ENCODE assay signal across 15 mouse cellular contexts in the genomic region with DNA sequence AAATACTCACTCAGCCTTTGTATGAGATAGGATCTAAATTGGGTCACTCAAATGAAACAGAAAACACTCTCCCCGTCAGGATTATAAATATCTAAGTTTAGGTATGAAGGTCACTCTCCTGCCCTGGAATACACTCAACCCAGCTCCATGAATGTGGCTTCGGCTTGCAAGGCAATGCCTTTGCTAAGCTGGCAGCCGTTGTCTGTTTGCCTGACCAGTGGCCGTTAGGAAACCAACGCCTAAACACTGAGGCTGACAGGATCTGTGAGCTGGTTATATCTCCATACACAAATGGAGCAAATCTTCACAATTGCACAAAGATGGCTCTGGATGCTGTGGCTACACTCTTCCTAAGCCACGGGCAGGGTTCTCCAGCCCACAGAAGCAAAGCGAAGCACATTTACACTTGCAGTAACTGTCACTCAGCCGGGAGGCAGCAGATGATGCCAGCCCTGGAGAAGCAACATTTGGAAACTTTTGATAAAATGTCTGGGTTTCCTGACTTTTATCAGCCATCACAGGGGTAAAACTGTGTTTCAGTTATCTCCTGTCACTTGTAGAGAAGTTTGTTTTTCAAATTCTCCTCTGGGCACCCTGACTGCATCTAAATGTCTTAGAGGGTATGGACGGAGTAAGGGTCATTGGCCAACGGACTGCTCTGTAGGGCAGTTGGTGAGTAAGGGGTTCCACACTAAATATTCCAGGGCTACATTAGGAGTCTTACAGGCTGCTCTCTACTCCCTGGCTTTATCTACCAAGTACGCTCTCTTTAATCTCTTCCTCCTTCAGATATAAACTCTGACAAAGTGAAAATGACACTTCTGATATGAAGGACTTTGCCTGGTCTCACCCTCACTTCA. TPM values are rescaled to one million over a fixed set of nuclear protein-coding genes. Genes with fewer than 3 reads are reported as not detected.
DNase-seq lines count a peak whose midpoint lies in the region; ATAC-seq and TF ChIP-seq lines count a peak whose summit lies in the region.
"Had no signal": no experiment of that assay in that cellular context is flagged by ENCODE, and none has a peak within 500 bp of the region (broad histone marks: within the 10 kb centered on the region; RNA-seq: fewer than 3 reads in every experiment).

No protein-coding gene starts in this region.

- peak overlapping the region; percentile 60 for H3K4me2 ChIP-seq in liver, embryonic 13.5 days
- H3K4me2 ChIP-seq: intestine, embryonic 15.5 days had no signal

- H3K36me3 ChIP-seq in MEL (ENCODE audit: control insufficient read depth in 1 of 2, insufficient read depth in 2 of 2, low read length in 2 of 2): peaks cover 0 to 46% of the 10 kb centered on the region in 2 experiments; a peak in 2 of 4 replicates
- peaks cover 87% of the 10 kb centered on the region for H3K36me3 ChIP-seq in erythroblast, embryonic 14.5 days (ENCODE audit: control insufficient read depth)
- peaks cover 31% of the 10 kb centered on the region for H3K36me3 ChIP-seq in liver, embryonic 13.5 days
- H3K36me3 ChIP-seq: intestine, embryonic 15.5 days had no signal

- TF ChIP-seq RAD21 in MEL (IDR thresholded peaks at IDR 0.05; ENCODE audit: low read depth, low read length): no peak

- H3K4me3 ChIP-seq in gastrocnemius, adult 2 months: peak overlapping the region; percentile 46
- peak overlapping the region; percentile 11 to 36; a peak in 3 of 4 replicates for H3K4me3 ChIP-seq in MEL (ENCODE audit: control insufficient read depth in 1 of 2, insufficient read depth in 1 of 2, low read depth in 2 of 2, low read length in 2 of 2)
- peak overlapping the region; percentile 42 for H3K4me3 ChIP-seq in erythroblast, embryonic 14.5 days (replicated peaks)
- H3K4me3 ChIP-seq in liver, embryonic 13.5 days (replicated peaks): peak overlapping the region; percentile 14
- H3K4me3 ChIP-seq: intestine, embryonic 15.5 days had no signal

- DNase-seq in gastrocnemius, adult 2 months: peak; percentile 75
- no peak for DNase-seq in gastrocnemius, postnatal 4 days (ENCODE audit: low spot score in 2 of 2)
- peak; percentile 85 for DNase-seq in MEL (ENCODE audit: low read depth, low spot score)
- DNase-seq in liver, embryonic 13.5 days: no peak
- DNase-seq in cerebellum, adult 8-10 months: no peak
- DNase-seq in retina, embryonic 14.5 days (ENCODE audit: low spot score): no peak
- DNase-seq: layer of hippocampus, adult 9-11 months; lung, adult 18-20 months; thymus, adult 2 months had no signal

- H3K9ac ChIP-seq in MEL (ENCODE audit: control insufficient read depth, low read depth, low read length, poor library complexity, severe bottlenecking): peak overlapping the region; percentile 49
- H3K9ac ChIP-seq in liver, embryonic 13.5 days: peak overlapping the region; percentile 59
- H3K9ac ChIP-seq: intestine, embryonic 15.5 days had no signal

- H3K79me2 ChIP-seq in MEL (ENCODE audit: control insufficient read depth, insufficient read depth, low read length, poor library complexity): no peaks in the 10 kb centered on the region

- TF ChIP-seq CTCF in gastrocnemius, adult 2 months (IDR thresholded peaks at IDR 0.05): no peak
- no peak for TF ChIP-seq CTCF in MEL (IDR thresholded peaks at IDR 0.05 in 2 of 3, conservative IDR thresholded peaks at IDR 0.05 in 1 of 3; ENCODE audit: control insufficient read depth in 1 of 3, insufficient read depth in 1 of 3, low read depth in 2 of 3, low read length in 3 of 3, poor library complexity in 1 of 3, severe bottlenecking in 1 of 3)

- intact Hi-C loops in gastrocnemius, adult 2 months (cut with DNase I): no loop called here

- WGBS in liver, embryonic 13.5 days (ENCODE audit: insufficient replicate concordance): 18% methylated on average over 11 of the region's 11 CpGs

- peaks cover 35 to 44% of the 10 kb centered on the region in 2 experiments for H3K4me1 ChIP-seq in MEL (ENCODE audit: control insufficient read depth in 1 of 2, insufficient read depth in 2 of 2, low read length in 2 of 2)
- peaks cover 73% of the 10 kb centered on the region for H3K4me1 ChIP-seq in erythroblast, embryonic 14.5 days (ENCODE audit: control insufficient read depth)
- peaks cover 76% of the 10 kb centered on the region for H3K4me1 ChIP-seq in liver, embryonic 13.5 days (replicated peaks)
- H3K4me1 ChIP-seq: intestine, embryonic 15.5 days had no signal

- peak; percentile 76 for ATAC-seq in liver, embryonic 13.5 days (ENCODE audit: low read depth)
- no peak for ATAC-seq in granulocyte monocyte progenitor cell, adult 5-6 weeks (replicated peaks; ENCODE audit: poor library complexity, severe bottlenecking)
- ATAC-seq: activated CD4-positive, CD25-positive, alpha-beta regulatory T cell, adult 4 months; forebrain, embryonic 16.5 days; intestine, embryonic 15.5 days had no signal

- H3K9me3 ChIP-seq in MEL (replicated peaks; ENCODE audit: insufficient read depth, low read length): no peaks in the 10 kb centered on the region
- H3K9me3 ChIP-seq in erythroblast, embryonic 14.5 days (ENCODE audit: control insufficient read depth, low read length): no peaks in the 10 kb centered on the region
- H3K9me3 ChIP-seq in liver, embryonic 13.5 days (replicated peaks): no peaks in the 10 kb centered on the region
- H3K9me3 ChIP-seq: intestine, embryonic 15.5 days had no signal

- TF ChIP-seq POLR2A in MEL (IDR thresholded peaks at IDR 0.05; ENCODE audit: control insufficient read depth in 1 of 2, insufficient read depth in 1 of 2, low read depth in 1 of 2, low read length in 2 of 2, poor library complexity in 1 of 2): peak in 1 of 2 experiments; percentile 38; a peak in 1 of 4 replicates

- peak; percentile 89 to 95 for TF ChIP-seq EP300 in MEL (IDR thresholded peaks at IDR 0.05; ENCODE audit: low read depth in 1 of 2, low read length in 2 of 2)

- peak overlapping the region; percentile 93 for H3K27ac ChIP-seq in gastrocnemius, adult 2 months
- peak overlapping the region; percentile 98 for H3K27ac ChIP-seq in MEL (ENCODE audit: control insufficient read depth, low read depth, low read length)
- peak overlapping the region; percentile 91 for H3K27ac ChIP-seq in liver, embryonic 13.5 days
- H3K27ac ChIP-seq: intestine, embryonic 15.5 days; macrophage had no signal

- H3K27me3 ChIP-seq in MEL (ENCODE audit: control insufficient read depth in 1 of 2, insufficient read depth in 2 of 2, low read length in 2 of 2): no peaks in the 10 kb centered on the region
- H3K27me3 ChIP-seq in erythroblast, embryonic 14.5 days (ENCODE audit: control insufficient read depth): no peaks in the 10 kb centered on the region
- H3K27me3 ChIP-seq in liver, embryonic 13.5 days: no peaks in the 10 kb centered on the region
- H3K27me3 ChIP-seq: intestine, embryonic 15.5 days had no signal

TF ChIP-seq in MEL, 35 proteins besides CTCF, POLR2A, EP300 and RAD21 (continues in another document):
- TF ChIP-seq KAT2A (conservative IDR thresholded peaks at IDR 0.05; ENCODE audit: low read depth, low read length) (no peak; the same call in none of the 2 replicates), MYB (IDR thresholded peaks at IDR 0.05; ENCODE audit: low read depth, low read length) (peak; percentile 82), POLR2AphosphoS5 (IDR thresholded peaks at IDR 0.05; ENCODE audit: borderline replicate concordance, low read depth, low read length) (no peak), SMC3 (IDR thresholded peaks at IDR 0.05; ENCODE audit: low read depth, low read length) (no peak), E2F4 (IDR thresholded peaks at IDR 0.05; ENCODE audit: borderline replicate concordance, low read depth, low read length) (no peak), ETS1 (IDR thresholded peaks at IDR 0.05; ENCODE audit: low read depth, low read length) (peak; percentile 87), TBP (IDR thresholded peaks at IDR 0.05; ENCODE audit: low read depth, low read length) (no peak; the same call in 1 of the 2 replicates), USF1 (IDR thresholded peaks at IDR 0.05; ENCODE audit: low read depth, low read length) (no peak), SIN3A (IDR thresholded peaks at IDR 0.05; ENCODE audit: low read length) (peak; percentile 78; the same call in 1 of the 2 replicates), MAX (IDR thresholded peaks at IDR 0.05; ENCODE audit: low read length) (peak; percentile 50; the same call in 1 of the 2 replicates), CHD1 (IDR thresholded peaks at IDR 0.05; ENCODE audit: low read depth, low read length) (no peak), HCFC1 (IDR thresholded peaks at IDR 0.05; ENCODE audit: low read depth, low read length) (no peak), TCF12 (IDR thresholded peaks at IDR 0.05; ENCODE audit: low read depth, low read length) (peak; percentile 95), ZC3H11A (IDR thresholded peaks at IDR 0.05; ENCODE audit: low read depth, low read length) (peak; percentile 1; the same call in 1 of the 2 replicates), NELFE (IDR thresholded peaks at IDR 0.05; ENCODE audit: low read depth, low read length) (0 out of 2 replicates have a peak, but pooled peaks have one; percentile 39), ZMIZ1 (IDR thresholded peaks at IDR 0.05; ENCODE audit: low read depth, low read length) (peak; percentile 63; the same call in 1 of the 2 replicates), MAFK (IDR thresholded peaks at IDR 0.05; ENCODE audit: borderline replicate concordance, low read depth, low read length) (0 out of 2 replicates have a peak, but pooled peaks have one; percentile 18)

RNA-seq across cellular contexts. Expression of a gene that starts 21.0 kb away (rescaled TPM):
- total RNA-seq in gastrocnemius, adult 2 months (2021): 10 to 100 TPM; 80.2 to 99.2 TPM
- total RNA-seq in gastrocnemius, postnatal 4 days (2021): 10 to 100 TPM; 11.4 to 12.3 TPM
- total RNA-seq in MEL (2012; rRNA removed): 10.5 and 10.9 TPM in 2 replicates
- 10 to 100 TPM in 1 of 2 experiments, not detected in 1; 17.0 TPM for polyA plus RNA-seq in MEL (2012; ENCODE audit: insufficient read depth in 1 of 2, insufficient read length in 2 of 2, low read depth in 1 of 2, low replicate concordance in 2 of 2, missing spikeins in 1 of 2)
- polyA plus RNA-seq in erythroblast, embryonic 14.5 days (2012): 1.8 and 2.2 TPM in 2 replicates
- 15.2 and 18.4 TPM in 2 replicates for polyA plus RNA-seq in liver, embryonic 13.5 days (2015; fragmentation: Nextera tagmentation; extraction: Ambion mirVana)
- 0.68 and 4.2 TPM in 2 replicates for total RNA-seq in granulocyte monocyte progenitor cell, adult 5-6 weeks (2014; fragmentation: Nextera tagmentation)
- total RNA-seq in granulocyte monocyte progenitor cell, adult 5-6 weeks (2017): 3.7 and 7.2 TPM in 2 replicates

RNA-seq across cellular contexts. Expression of a gene that starts 30.3 kb away (rescaled TPM):
- under 1 TPM in 1 of 2 experiments, not detected in 1; 0.08 TPM for total RNA-seq in gastrocnemius, adult 2 months (2021)
- total RNA-seq in gastrocnemius, postnatal 4 days (2021): 1 to 10 TPM; 6.6 to 9.2 TPM
- 84.4 and 102 TPM in 2 replicates for total RNA-seq in MEL (2012; rRNA removed)
- polyA plus RNA-seq in MEL (2012; ENCODE audit: insufficient read depth in 1 of 2, insufficient read length in 2 of 2, low read depth in 1 of 2, low replicate concordance in 2 of 2, missing spikeins in 1 of 2): 100 to 1,000 TPM; 107 to 214 TPM
- 2.0 and 3.5 TPM in 2 replicates for polyA plus RNA-seq in erythroblast, embryonic 14.5 days (2012)
- polyA plus RNA-seq in liver, embryonic 13.5 days (2015; fragmentation: Nextera tagmentation; extraction: Ambion mirVana): 39.3 and 47.0 TPM in 2 replicates
- 71.2 and 82.0 TPM in 2 replicates for total RNA-seq in granulocyte monocyte progenitor cell, adult 5-6 weeks (2014; fragmentation: Nextera tagmentation)
- 74.6 and 98.7 TPM in 2 replicates for total RNA-seq in granulocyte monocyte progenitor cell, adult 5-6 weeks (2017)

Comparison
In these comparisons a context has a peak if more than half of its experiments do, and no peak if none do; other contexts are left out.
1. DNase-seq: peak in gastrocnemius, adult 2 months (single experiment) and MEL (single experiment); none in gastrocnemius, postnatal 4 days (0 of 2), liver, embryonic 13.5 days (single experiment), cerebellum, adult 8-10 months (single experiment) and retina, embryonic 14.5 days (single experiment).
2. Peak in every context shown above with its lines, with median percentiles within 50 percentile points of each other: H3K27ac ChIP-seq and H3K4me3 ChIP-seq.